Mouse (Mus musculus) olfactory bulb, adult 2 months (tissue): Measurements from ENCODE around the gene Gm21972. TPM values are rescaled to one million over a fixed set of nuclear protein-coding genes. Genes with fewer than 3 reads are reported as not detected.

Experiments used
- H3K27ac ChIP-seq: fragments of 200-500 bp; 2 replicates; pipeline ENCODE4 v1.5.1; 2012; ENCODE audit warnings: low read depth, low read length; ENCODE audit not compliant: insufficient read depth
- H3K4me1 ChIP-seq: fragments of 200-500 bp; 2 replicates; pipeline ENCODE4 v1.6.1; 2012; ENCODE audit warnings: low read length; ENCODE audit not compliant: control insufficient read depth, insufficient read depth
- H3K4me3 ChIP-seq: fragments of 200-500 bp; 2 replicates; pipeline ENCODE4 v1.5.1; 2012; ENCODE audit warnings: mild to moderate bottlenecking, low read depth, low read length, moderate library complexity; ENCODE audit not compliant: insufficient read depth
- CTCF ChIP-seq: fragments of 200-500 bp; IDR thresholded peaks from 2 replicates; pipeline ENCODE4 v1.5.1; 2012; ENCODE audit warnings: low read depth, mild to moderate bottlenecking, low read length, moderate library complexity; ENCODE audit not compliant: insufficient read depth
- POLR2A ChIP-seq: fragments of 200-500 bp; IDR thresholded peaks from 2 replicates; pipeline ENCODE4 v1.6.1; 2012; ENCODE audit warnings: mild to moderate bottlenecking, low read depth, low read length, moderate library complexity; ENCODE audit not compliant: insufficient read depth
- WGBS: fragments of 180-500 bp; shearing (Covaris S2); methylation state at CpG from one replicate; pipeline ENCODE4 v1.1.7; 2018; 5-methylcytosine and 5-hydroxymethylcytosine counted together
- polyA plus RNA-seq: library from polyadenylated mRNA; stranded (reverse); fragments of >200 nt; gene quantifications from 2 replicates; pipeline ENCODE4 v1.2.4, GENCODE M21; 2012; ENCODE audit warnings: low replicate concordance; ENCODE audit not compliant: missing spikeins, insufficient read depth, insufficient read length

Gene Gm21972
- polyA plus RNA-seq, 1 experiment: not detected

DNA sequence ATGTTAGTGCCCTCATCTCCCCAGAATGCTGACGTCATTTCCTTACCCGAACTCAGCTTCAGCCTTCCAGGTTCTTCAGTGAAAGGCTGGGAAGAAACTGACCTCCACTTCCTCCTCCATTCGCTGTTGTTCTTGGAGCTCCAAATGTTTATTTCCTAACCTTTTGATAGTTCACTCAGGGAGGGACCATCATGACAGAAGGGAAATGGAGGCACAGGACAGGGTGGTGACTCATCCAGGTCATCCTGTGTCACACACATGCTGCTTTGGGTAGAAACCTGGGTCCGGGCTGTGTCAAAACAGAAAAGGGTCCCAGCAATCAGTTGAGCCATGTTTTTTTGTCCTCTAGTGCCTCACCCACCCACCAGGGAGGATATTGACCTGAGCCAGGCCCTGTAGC is 9.7 kb downstream of the Gm21972 start:
- Histone ChIP-seq H3K4me1 (no peaks in the 10 kb centered on the region), H3K4me3 (no peak overlapping the region), H3K27ac (no peak overlapping the region)
- TF ChIP-seq CTCF: no peak
- no peak for TF ChIP-seq POLR2A
- WGBS: 89% methylated on average over 4 of the region's 4 CpGs

DNA sequence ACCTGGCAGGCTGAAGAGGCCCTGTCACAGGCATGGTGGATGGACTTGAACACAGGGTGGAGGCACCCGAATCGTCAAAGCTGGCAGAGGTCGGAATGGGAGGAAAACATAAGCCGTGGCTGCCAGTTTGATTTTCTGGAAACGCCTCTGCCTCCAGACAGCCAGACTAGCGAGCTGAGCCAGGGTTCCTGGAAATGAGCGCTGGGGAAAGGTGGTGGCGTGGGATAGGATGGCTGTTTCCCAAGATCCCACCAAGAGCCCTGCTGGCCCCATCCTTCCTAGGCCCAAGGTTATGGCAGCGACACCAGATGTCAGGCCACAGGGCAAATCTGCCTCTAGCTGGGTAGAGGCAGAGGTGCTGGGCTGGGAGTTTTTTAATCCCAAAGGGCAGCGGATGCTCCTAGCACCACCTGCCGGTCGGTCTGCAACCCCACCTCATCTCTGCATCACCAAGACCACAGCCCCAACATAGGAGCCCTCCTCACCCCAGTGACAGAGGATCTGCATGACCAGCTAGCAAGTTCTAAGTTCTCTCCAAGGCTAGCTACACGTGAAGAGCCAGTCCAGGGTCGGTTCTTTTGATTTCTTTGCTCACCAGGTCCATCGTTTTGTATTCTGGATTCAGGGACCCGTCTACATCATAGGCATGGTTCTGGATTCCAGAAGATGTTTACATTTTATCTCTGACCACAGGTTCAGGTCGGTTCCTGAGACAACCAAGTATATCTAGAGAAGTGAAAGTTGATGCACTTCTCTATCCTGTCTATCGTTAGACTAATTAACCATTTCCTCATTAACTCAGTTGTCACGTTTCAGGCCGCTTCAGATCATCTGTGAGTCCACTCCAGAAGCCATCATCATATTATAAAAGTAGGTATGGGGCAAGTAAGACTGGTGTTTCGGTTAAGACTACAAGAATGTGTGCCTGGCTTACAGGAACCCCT is 10.8 kb downstream of the Gm21972 start:
- no peak overlapping the region for H3K4me3 ChIP-seq
- no peak overlapping the region for H3K27ac ChIP-seq
- TF ChIP-seq CTCF (no peak), POLR2A (no peak)
- H3K4me1 ChIP-seq: no peaks in the 10 kb centered on the region
- WGBS: 75% methylated on average over 21 of the region's 21 CpGs

DNA sequence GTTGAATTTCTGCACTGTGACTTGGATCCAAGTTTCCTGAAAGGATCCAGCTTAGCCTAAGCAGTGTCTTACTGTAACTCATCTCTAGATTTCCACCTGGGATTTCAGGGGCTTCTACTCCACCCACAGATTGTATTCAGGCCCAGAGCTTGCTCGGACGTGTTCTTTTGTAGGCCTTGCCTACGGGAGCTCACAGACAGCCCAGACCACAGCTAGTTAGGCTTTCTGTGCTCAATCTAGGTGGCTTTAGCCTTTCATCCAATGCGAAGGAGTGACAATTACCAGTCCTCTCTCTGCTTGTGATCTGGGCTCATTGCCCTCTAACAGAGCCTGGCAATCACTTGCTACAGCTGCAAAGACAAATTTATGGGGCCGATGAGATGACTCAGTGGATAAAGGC is 12.9 kb downstream of the Gm21972 start:
- H3K4me3 ChIP-seq: no peak overlapping the region
- H3K4me1 ChIP-seq: no peaks in the 10 kb centered on the region
- TF ChIP-seq POLR2A: no peak
- no peak for TF ChIP-seq CTCF
- WGBS: 67% methylated on average over 5 of the region's 5 CpGs
- no peak overlapping the region for H3K27ac ChIP-seq

DNA sequence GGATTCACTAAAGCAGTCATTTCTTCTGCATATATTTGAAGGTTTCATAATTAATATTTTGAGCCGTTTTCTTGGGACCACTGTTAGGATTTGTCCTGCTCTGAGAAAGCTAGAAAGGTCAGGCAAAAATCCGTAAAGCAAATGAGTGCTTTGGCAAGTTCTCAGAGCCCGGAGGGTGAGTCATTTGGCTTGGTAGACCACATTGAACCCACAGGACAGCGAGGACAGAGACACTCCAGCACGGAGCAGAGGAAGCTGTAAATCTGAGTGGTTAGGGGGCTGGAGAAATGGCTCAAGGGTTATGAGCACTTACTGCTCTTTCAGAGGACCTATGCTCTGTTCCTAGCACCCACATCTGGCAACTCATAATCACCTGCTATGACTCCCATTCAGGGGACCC is 14.1 kb downstream of the Gm21972 start:
- Histone ChIP-seq H3K4me3 (no peak overlapping the region), H3K27ac (no peak overlapping the region), H3K4me1 (no peaks in the 10 kb centered on the region)
- no peak for TF ChIP-seq CTCF
- TF ChIP-seq POLR2A: no peak
- 66% methylated on average over 5 of the region's 5 CpGs for WGBS

DNA sequence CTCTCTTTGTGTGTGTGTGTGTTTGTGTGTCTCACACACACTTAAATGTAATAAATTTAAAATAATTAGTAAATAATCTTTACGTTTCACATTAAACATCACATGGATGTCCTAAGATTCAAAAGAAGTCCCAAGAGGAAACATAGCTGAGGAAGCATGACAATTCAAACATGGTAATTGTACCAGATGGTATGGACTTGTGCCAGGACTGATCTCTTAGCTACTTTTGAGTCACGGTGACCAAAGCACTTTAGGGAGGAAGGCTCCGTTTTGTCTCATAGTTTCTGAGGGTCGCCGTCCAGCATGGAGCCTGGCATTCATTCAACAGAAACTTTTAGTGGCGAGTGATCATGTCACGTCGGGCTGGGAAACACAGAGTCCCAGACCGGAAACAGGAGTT is 14.7 kb downstream of the Gm21972 start:
- Histone ChIP-seq H3K27ac (no peak overlapping the region), H3K4me3 (no peak overlapping the region), H3K4me1 (no peaks in the 10 kb centered on the region)
- WGBS: 74% methylated on average over 9 of the region's 9 CpGs
- TF ChIP-seq POLR2A (no peak), CTCF (no peak)

DNA sequence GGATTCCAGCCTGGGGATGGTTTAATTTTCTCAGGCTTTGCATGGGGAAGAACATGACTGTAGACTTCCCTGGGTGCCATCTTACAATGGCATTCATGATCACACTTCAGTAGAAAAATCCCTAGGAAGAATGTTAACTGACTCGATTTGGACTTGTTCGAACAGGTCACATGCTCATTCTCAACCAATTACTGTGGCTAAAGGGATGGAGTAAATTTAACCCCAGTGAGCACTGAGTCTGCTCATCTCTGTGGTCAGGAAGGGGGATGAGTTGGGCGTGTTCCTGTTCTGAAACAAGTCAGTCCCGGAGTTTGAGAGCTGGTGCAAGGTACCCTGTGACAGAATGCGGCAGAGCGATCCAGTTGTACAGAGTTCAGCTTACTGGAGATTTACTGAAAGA is 17.5 kb downstream of the Gm21972 start:
- Histone ChIP-seq H3K27ac (no peak overlapping the region), H3K4me3 (no peak overlapping the region), H3K4me1 (peaks cover 8% of the 10 kb centered on the region; the same call in 1 of the 2 replicates)
- no peak for TF ChIP-seq CTCF
- no peak for TF ChIP-seq POLR2A
- 82% methylated on average over 6 of the region's 6 CpGs for WGBS

DNA sequence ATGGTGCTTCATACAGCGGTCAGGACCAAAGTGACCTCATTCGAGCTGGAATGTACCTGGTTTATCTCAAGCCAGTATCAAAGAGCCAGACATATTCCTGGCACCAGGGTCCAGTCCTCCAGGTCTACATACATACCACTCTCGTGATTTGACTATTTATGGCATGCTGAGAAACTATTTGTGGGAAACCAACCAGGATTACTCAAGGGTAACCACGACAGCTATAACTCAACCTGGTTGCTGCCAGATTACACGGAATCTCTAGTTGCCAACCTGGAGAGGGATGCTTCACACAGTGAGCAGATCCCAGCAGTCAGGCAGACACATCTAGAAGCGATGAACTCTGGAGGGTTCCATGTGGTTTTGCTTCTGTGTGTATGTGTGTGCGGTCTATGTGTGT is 17.9 kb downstream of the Gm21972 start:
- no peak for TF ChIP-seq CTCF
- TF ChIP-seq POLR2A: no peak
- no peak overlapping the region for H3K27ac ChIP-seq
- peaks cover 12% of the 10 kb centered on the region; the same call in 1 of the 2 replicates for H3K4me1 ChIP-seq
- H3K4me3 ChIP-seq: no peak overlapping the region
- 92% methylated on average over 7 of the region's 7 CpGs for WGBS

DNA sequence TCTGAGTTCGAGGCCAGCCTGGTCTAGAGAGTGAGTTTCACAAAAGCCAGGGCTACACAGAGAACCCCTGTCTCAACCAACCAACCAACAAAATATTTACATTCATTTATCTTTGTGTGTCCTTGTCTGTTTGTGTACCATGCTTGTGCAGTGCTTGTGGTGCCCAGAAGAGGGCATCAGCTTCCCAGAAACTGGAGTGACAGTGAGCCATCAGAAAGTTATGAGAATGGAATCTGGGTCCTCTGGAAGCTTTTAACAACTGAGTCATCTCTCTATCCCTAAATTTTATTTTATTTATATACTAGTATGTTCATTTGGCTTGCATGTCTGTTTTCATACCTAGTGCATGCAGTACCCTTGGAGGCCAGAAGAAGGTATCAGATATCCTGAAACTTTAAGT is 19.2 kb downstream of the Gm21972 start:
- 97% methylated on average over 1 of the region's 1 CpGs for WGBS
- Histone ChIP-seq H3K4me1 (peaks cover 12% of the 10 kb centered on the region; the same call in 1 of the 2 replicates), H3K4me3 (no peak overlapping the region), H3K27ac (no peak overlapping the region)
- TF ChIP-seq POLR2A (no peak), CTCF (no peak)

DNA sequence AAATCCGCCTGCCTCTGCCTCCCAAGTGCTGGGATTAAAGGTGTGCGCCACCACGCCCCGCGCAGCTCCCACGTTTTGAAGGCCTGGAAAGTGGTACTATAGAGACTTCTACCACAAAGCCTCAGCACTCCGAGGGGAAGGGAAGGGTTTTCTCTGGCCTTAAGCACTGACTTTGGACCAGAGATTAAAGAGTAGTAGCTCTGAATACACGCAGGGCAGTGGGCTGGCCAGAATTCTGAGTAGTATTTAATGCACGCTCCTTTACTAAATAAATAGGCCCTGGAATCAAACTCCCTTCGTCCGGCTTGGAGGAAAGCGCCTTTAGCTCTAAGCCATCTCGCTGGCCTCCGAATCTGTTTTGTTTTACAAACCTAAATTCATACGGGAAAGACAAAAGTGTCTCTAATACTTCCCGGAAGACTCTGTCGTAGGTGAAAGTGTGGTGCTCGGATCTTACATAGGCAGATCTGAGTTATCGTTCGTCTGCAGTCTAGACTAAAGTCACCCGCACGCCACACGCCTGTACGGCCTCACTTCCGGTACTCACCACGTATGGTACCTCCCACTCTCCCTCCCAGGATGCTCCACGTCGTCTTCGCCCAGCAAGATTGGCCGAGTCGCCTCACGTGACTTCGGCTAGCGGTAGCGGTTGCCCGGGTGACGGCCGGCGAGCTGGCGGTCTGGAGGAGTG is 20.8 kb downstream of the Gm21972 start, which contains the start of gene Armc9:
TSS of gene Armc9 (plus strand) at position 648 of the 691 bp plus-strand sequence.
- H3K27ac ChIP-seq: peak within 1 kb of the TSS; percentile 42
- 2% methylated on average over 40 of the region's 40 CpGs for WGBS
- TF ChIP-seq POLR2A (peak; percentile 84), CTCF (no peak)
- peaks cover 12% of the 10 kb centered on the region; the same call in 1 of the 2 replicates for H3K4me1 ChIP-seq
- H3K4me3 ChIP-seq: peak within 1 kb of the TSS; percentile 94
